Mouse (Mus musculus): Measurements from ENCODE around the gene Anxa11. TPM values are rescaled to one million over a fixed set of nuclear protein-coding genes. Genes with fewer than 3 reads are reported as not detected.

Anxa11 gene
- 2.9 and 3.2 TPM in 2 replicates for polyA plus RNA-seq (2014; fragmentation: Nextera tagmentation; extraction: Ambion mirVana)

- Histone ChIP-seq H3K4me1 (replicated peaks; ENCODE audit: control insufficient read depth, insufficient read depth, low read length) (peaks cover 14% of the 10 kb centered on the region), H3K9me3 (ENCODE audit: control insufficient read depth, low read length) (no peaks in the 10 kb centered on the region), H3K4me3 (replicated peaks; ENCODE audit: low read length) (peak within 1 kb of the TSS; percentile 38), H3K27ac (no peak within 1 kb of the TSS), H3K4me2 (replicated peaks) (peak within 1 kb of the TSS; percentile 66), H3K9ac (peak within 1 kb of the TSS; percentile 22), H3K27me3 (ENCODE audit: control insufficient read depth, insufficient read depth, low read length) (peaks cover 30% of the 10 kb centered on the region), H3K36me3 (replicated peaks; ENCODE audit: control insufficient read depth, insufficient read depth) (no peaks in the 10 kb centered on the region)
- DNase-seq (ENCODE audit: low spot score) (peak; percentile 33), ATAC-seq (ENCODE audit: low FRiP score) (no peak; the same call in 1 of the 2 replicates)
- under 1% methylated on average over 54 of the region's 54 CpGs for WGBS
Observed at GRCm38 (mm10) chr14:25841991-25842687, at the start of gene Anxa11. Gene Anxa11, plus strand, starts transcription at chr14:25842156.

DNA sequence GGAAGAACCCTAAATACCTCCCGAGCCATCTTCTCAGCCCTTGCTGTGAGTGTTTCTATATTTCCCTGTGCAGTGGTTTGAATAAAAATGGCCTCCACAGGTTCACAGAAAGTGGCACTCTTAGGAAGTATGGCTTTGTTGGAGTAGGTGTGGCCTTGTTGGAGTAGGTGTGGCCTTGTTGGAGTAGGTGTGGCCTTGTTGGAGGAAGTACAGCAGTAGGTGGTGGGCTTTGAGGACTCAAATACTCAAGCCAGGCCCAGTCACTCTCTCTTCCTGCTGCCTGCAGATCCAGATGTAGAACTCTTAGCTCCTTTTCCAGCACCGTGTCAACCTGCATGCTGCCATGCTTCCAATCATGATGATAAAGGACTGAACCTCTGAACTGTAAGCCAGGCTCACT, 47.6 kb upstream of the Anxa11 start:
- 93% methylated on average over 2 of the region's 2 CpGs for WGBS
- Histone ChIP-seq H3K27ac (no peak overlapping the region), H3K9me3 (ENCODE audit: control insufficient read depth, low read length) (no peaks in the 10 kb centered on the region), H3K36me3 (replicated peaks; ENCODE audit: control insufficient read depth, insufficient read depth) (no peaks in the 10 kb centered on the region), H3K27me3 (ENCODE audit: control insufficient read depth, insufficient read depth, low read length) (no peaks in the 10 kb centered on the region), H3K4me2 (replicated peaks) (no peak overlapping the region), H3K4me1 (replicated peaks; ENCODE audit: control insufficient read depth, insufficient read depth, low read length) (no peaks in the 10 kb centered on the region), H3K9ac (no peak overlapping the region), H3K4me3 (replicated peaks; ENCODE audit: low read length) (no peak overlapping the region)
- ATAC-seq (ENCODE audit: low FRiP score) (no peak), DNase-seq (ENCODE audit: low spot score) (no peak)

GRCm38 (mm10) chr14:25795067-25795466, 46.9 kb upstream of the Anxa11 start:
- Histone ChIP-seq H3K4me2 (replicated peaks) (no peak overlapping the region), H3K9ac (no peak overlapping the region), H3K9me3 (ENCODE audit: control insufficient read depth, low read length) (no peaks in the 10 kb centered on the region), H3K36me3 (replicated peaks; ENCODE audit: control insufficient read depth, insufficient read depth) (no peaks in the 10 kb centered on the region), H3K27ac (peak overlapping the region; percentile 27; the same call in 1 of the 2 replicates), H3K27me3 (ENCODE audit: control insufficient read depth, insufficient read depth, low read length) (no peaks in the 10 kb centered on the region), H3K4me1 (replicated peaks; ENCODE audit: control insufficient read depth, insufficient read depth, low read length) (0 out of 2 replicates have a peak, but pooled peaks cover 2% of the 10 kb centered on the region), H3K4me3 (replicated peaks; ENCODE audit: low read length) (no peak overlapping the region)
- no peak for ATAC-seq (ENCODE audit: low FRiP score)
- 73% methylated on average over 6 of the region's 6 CpGs for whole genome bisulfite sequencing
- no peak for DNase-seq (ENCODE audit: low spot score)

GRCm38 (mm10) chr14:25795561-25796174, 46.3 kb upstream of the Anxa11 start:
- no peak for ATAC-seq (ENCODE audit: low FRiP score)
- no peak for DNase-seq (ENCODE audit: low spot score)
- Histone ChIP-seq H3K9ac (no peak overlapping the region), H3K4me1 (replicated peaks; ENCODE audit: control insufficient read depth, insufficient read depth, low read length) (0 out of 2 replicates have a peak, but pooled peaks cover 6% of the 10 kb centered on the region), H3K4me2 (replicated peaks) (no peak overlapping the region), H3K9me3 (ENCODE audit: control insufficient read depth, low read length) (no peaks in the 10 kb centered on the region), H3K4me3 (replicated peaks; ENCODE audit: low read length) (no peak overlapping the region), H3K36me3 (replicated peaks; ENCODE audit: control insufficient read depth, insufficient read depth) (no peaks in the 10 kb centered on the region), H3K27me3 (ENCODE audit: control insufficient read depth, insufficient read depth, low read length) (no peaks in the 10 kb centered on the region), H3K27ac (peak overlapping the region; percentile 27; the same call in 1 of the 2 replicates)
- 33% methylated on average over 10 of the region's 10 CpGs for WGBS

GRCm38 (mm10) chr14:25796619-25797018, 45.3 kb upstream of the Anxa11 start:
- 74% methylated on average over 7 of the region's 7 CpGs for WGBS
- H3K9ac ChIP-seq: no peak overlapping the region
- H3K4me2 ChIP-seq (replicated peaks): no peak overlapping the region
- H3K4me3 ChIP-seq (replicated peaks; ENCODE audit: low read length): no peak overlapping the region
- H3K27me3 ChIP-seq (ENCODE audit: control insufficient read depth, insufficient read depth, low read length): no peaks in the 10 kb centered on the region
- DNase-seq (ENCODE audit: low spot score) (no peak), ATAC-seq (ENCODE audit: low FRiP score) (no peak)
- H3K9me3 ChIP-seq (ENCODE audit: control insufficient read depth, low read length): no peaks in the 10 kb centered on the region
- H3K4me1 ChIP-seq (replicated peaks; ENCODE audit: control insufficient read depth, insufficient read depth, low read length): 0 out of 2 replicates have a peak, but pooled peaks cover 6% of the 10 kb centered on the region
- no peaks in the 10 kb centered on the region for H3K36me3 ChIP-seq (replicated peaks; ENCODE audit: control insufficient read depth, insufficient read depth)
- no peak overlapping the region for H3K27ac ChIP-seq

- 0 out of 2 replicates have a peak overlapping the region, but pooled peaks have one; percentile 17 for H3K4me2 ChIP-seq (replicated peaks)
- H3K27ac ChIP-seq: no peak overlapping the region
- no peak overlapping the region for H3K9ac ChIP-seq
- DNase-seq (ENCODE audit: low spot score): peak; percentile 77
- 0 out of 2 replicates have a peak, but pooled peaks cover 6% of the 10 kb centered on the region for H3K4me1 ChIP-seq (replicated peaks; ENCODE audit: control insufficient read depth, insufficient read depth, low read length)
- WGBS: 29% methylated on average over 19 of the region's 19 CpGs
- ATAC-seq (ENCODE audit: low FRiP score): no peak
- H3K4me3 ChIP-seq (replicated peaks; ENCODE audit: low read length): no peak overlapping the region
- H3K9me3 ChIP-seq (ENCODE audit: control insufficient read depth, low read length): no peaks in the 10 kb centered on the region
- no peaks in the 10 kb centered on the region for H3K27me3 ChIP-seq (ENCODE audit: control insufficient read depth, insufficient read depth, low read length)
- no peaks in the 10 kb centered on the region for H3K36me3 ChIP-seq (replicated peaks; ENCODE audit: control insufficient read depth, insufficient read depth)
Observed at GRCm38 (mm10) chr14:25800166-25800960, 41.6 kb upstream of the Anxa11 start.

- no peak overlapping the region for H3K9ac ChIP-seq
- no peak overlapping the region for H3K27ac ChIP-seq
- H3K4me2 ChIP-seq (replicated peaks): no peak overlapping the region
- no peak overlapping the region for H3K4me3 ChIP-seq (replicated peaks; ENCODE audit: low read length)
- no peaks in the 10 kb centered on the region for H3K36me3 ChIP-seq (replicated peaks; ENCODE audit: control insufficient read depth, insufficient read depth)
- no peaks in the 10 kb centered on the region for H3K27me3 ChIP-seq (ENCODE audit: control insufficient read depth, insufficient read depth, low read length)
- DNase-seq (ENCODE audit: low spot score): no peak
- 0 out of 2 replicates have a peak, but pooled peaks cover 6% of the 10 kb centered on the region for H3K4me1 ChIP-seq (replicated peaks; ENCODE audit: control insufficient read depth, insufficient read depth, low read length)
- H3K9me3 ChIP-seq (ENCODE audit: control insufficient read depth, low read length): no peaks in the 10 kb centered on the region
- ATAC-seq (ENCODE audit: low FRiP score): no peak
Observed at GRCm38 (mm10) chr14:25802511-25802910, 39.4 kb upstream of the Anxa11 start.

GRCm38 (mm10) chr14:25803246-25803809, 38.6 kb upstream of the Anxa11 start:
- WGBS: 32% methylated on average over 3 of the region's 3 CpGs

GRCm38 (mm10) chr14:25805871-25806270, 36.1 kb upstream of the Anxa11 start:
- H3K4me1 ChIP-seq (replicated peaks; ENCODE audit: control insufficient read depth, insufficient read depth, low read length): no peaks in the 10 kb centered on the region
- no peak overlapping the region for H3K9ac ChIP-seq
- DNase-seq (ENCODE audit: low spot score) (no peak), ATAC-seq (ENCODE audit: low FRiP score) (no peak; the same call in 1 of the 2 replicates)
- no peaks in the 10 kb centered on the region for H3K9me3 ChIP-seq (ENCODE audit: control insufficient read depth, low read length)
- H3K4me3 ChIP-seq (replicated peaks; ENCODE audit: low read length): no peak overlapping the region
- H3K27me3 ChIP-seq (ENCODE audit: control insufficient read depth, insufficient read depth, low read length): no peaks in the 10 kb centered on the region
- H3K36me3 ChIP-seq (replicated peaks; ENCODE audit: control insufficient read depth, insufficient read depth): no peaks in the 10 kb centered on the region
- no peak overlapping the region for H3K27ac ChIP-seq
- H3K4me2 ChIP-seq (replicated peaks): no peak overlapping the region
- WGBS: 60% methylated on average over 7 of the region's 7 CpGs

More at GRCm38 (mm10) chr14:25803246-25803809, 38.6 kb upstream of the Anxa11 start:
- Histone ChIP-seq H3K4me2 (replicated peaks) (no peak overlapping the region), H3K9me3 (ENCODE audit: control insufficient read depth, low read length) (no peaks in the 10 kb centered on the region), H3K4me1 (replicated peaks; ENCODE audit: control insufficient read depth, insufficient read depth, low read length) (0 out of 2 replicates have a peak, but pooled peaks cover 6% of the 10 kb centered on the region), H3K4me3 (replicated peaks; ENCODE audit: low read length) (no peak overlapping the region), H3K36me3 (replicated peaks; ENCODE audit: control insufficient read depth, insufficient read depth) (no peaks in the 10 kb centered on the region), H3K27ac (no peak overlapping the region), H3K27me3 (ENCODE audit: control insufficient read depth, insufficient read depth, low read length) (no peaks in the 10 kb centered on the region), H3K9ac (no peak overlapping the region)
- no peak for DNase-seq (ENCODE audit: low spot score)
- no peak for ATAC-seq (ENCODE audit: low FRiP score)

Data from hindbrain, embryonic 14.5 days (tissue).